Mouse (Mus musculus): Measurements from ENCODE around the gene Fam45a. TPM values are rescaled to one million over a fixed set of nuclear protein-coding genes. Genes with fewer than 3 reads are reported as not detected.
A peak's percentile ranks its signal among the peaks of the same experiment; 100 is the strongest.
"Not testable (repeated sequence)": the region's sequence is repeated elsewhere in the genome, so short reads cannot be mapped to it uniquely, and the experiment has no call there.

Gene Fam45a
- total and polyA plus RNA-seq, 3 experiments, result 16.2 to 35.2 (median 24.4) TPM

- H3K9ac ChIP-seq (ENCODE audit: insufficient read depth, low read depth); H3K4me2 ChIP-seq (ENCODE audit: insufficient read depth, low read depth, poor library complexity, severe bottlenecking); in situ Hi-C loops (cut with MboI; ENCODE audit: low pct_ligation_motif_present, low pct_unique_long_range_greater_than_20kb, low sequenced_read_pairs); H3K27ac ChIP-seq (ENCODE audit: insufficient read depth, low read depth); dilution Hi-C loops (cut with MboI; ENCODE audit: extremely low pct_ligation_motif_present, extremely low pct_unique_long_range_greater_than_20kb, low sequenced_read_pairs); H3K4me1 ChIP-seq (ENCODE audit: control insufficient read depth in 1 of 2, insufficient read depth in 2 of 2); H3K4me3 ChIP-seq (replicated peaks in 1 of 3; ENCODE audit: low read depth in 2 of 3, low read length in 2 of 3, poor library complexity in 1 of 3); DNase-seq (ENCODE audit: extremely low read depth); H3K27me3 ChIP-seq (replicated peaks); H3K9me3 ChIP-seq (replicated peaks; ENCODE audit: low read length): not testable (repeated sequence)
- peak; percentile 23; the same call in 1 of the 2 replicates for TF ChIP-seq MAFK (IDR thresholded peaks at IDR 0.05; ENCODE audit: insufficient replicate concordance, low read length)
- peaks cover 11% of the 10 kb centered on the region for H3K79me2 ChIP-seq (replicated peaks; ENCODE audit: control insufficient read depth, extremely low read depth, insufficient read depth, poor library complexity, severe bottlenecking)
- peaks cover 38 to 69% of the 10 kb centered on the region in 2 experiments for H3K36me3 ChIP-seq (replicated peaks in 1 of 2; ENCODE audit: control insufficient read depth in 1 of 2, insufficient read depth in 1 of 2, low read length in 1 of 2)
Measured at GRCm38 (mm10) chr19:60866169-60866568, 54.8 kb downstream of the Fam45a start.

- TF ChIP-seq BHLHE40 (IDR thresholded peaks at IDR 0.05; ENCODE audit: low read depth, low read length), result no peak
- no peak for TF ChIP-seq RCOR1 (conservative IDR thresholded peaks at IDR 0.05; ENCODE audit: low read depth, low read length)
- TF ChIP-seq ETS1 (conservative IDR thresholded peaks at IDR 0.05; ENCODE audit: low read depth, low read length), result no peak
- no peak for TF ChIP-seq POLR2A (IDR thresholded peaks at IDR 0.05; ENCODE audit: low read depth, low read length)
- no peak for TF ChIP-seq PAX5 (IDR thresholded peaks at IDR 0.05; ENCODE audit: low read length)
- no peak for TF ChIP-seq MAX (IDR thresholded peaks at IDR 0.05; ENCODE audit: low read length)
- peak in 1 of 2 experiments; percentile 60; a peak in 2 of 4 replicates for TF ChIP-seq CTCF (conservative IDR thresholded peaks at IDR 0.05 in 1 of 2, IDR thresholded peaks at IDR 0.05 in 1 of 2; ENCODE audit: low read depth in 2 of 2, low read length in 2 of 2)
- no peak for TF ChIP-seq ZMIZ1 (IDR thresholded peaks at IDR 0.05; ENCODE audit: low read depth, low read length)
- TF ChIP-seq RAD21 (IDR thresholded peaks at IDR 0.05; ENCODE audit: low read depth, low read length), result peak; percentile 44
- no peak for TF ChIP-seq E2F4 (IDR thresholded peaks at IDR 0.05; ENCODE audit: insufficient replicate concordance, low read depth, low read length)
- no peak for TF ChIP-seq JUN (IDR thresholded peaks at IDR 0.05; ENCODE audit: insufficient read depth, low read depth, low read length)
- no peak for TF ChIP-seq KAT2A (IDR thresholded peaks at IDR 0.05; ENCODE audit: insufficient replicate concordance, low read length)
- TF ChIP-seq MAZ (IDR thresholded peaks at IDR 0.05; ENCODE audit: low read depth, low read length), result no peak
- no peak for TF ChIP-seq MYC (IDR thresholded peaks at IDR 0.05; ENCODE audit: low read depth, low read length)
- TF ChIP-seq ZC3H11A (IDR thresholded peaks at IDR 0.05; ENCODE audit: low read depth, low read length), result no peak
- no peak for TF ChIP-seq USF2 (conservative IDR thresholded peaks at IDR 0.05; ENCODE audit: low read depth, low read length)
- TF ChIP-seq NELFE (IDR thresholded peaks at IDR 0.05; ENCODE audit: low read depth, low read length), result no peak
- TF ChIP-seq SMC3 (IDR thresholded peaks at IDR 0.05; ENCODE audit: low read depth, low read length), result peak; percentile 39; the same call in 1 of the 2 replicates
- no peak for TF ChIP-seq CHD1 (IDR thresholded peaks at IDR 0.05; ENCODE audit: low read depth, low read length)
- no peak for TF ChIP-seq IRF4 (IDR thresholded peaks at IDR 0.05; ENCODE audit: low read depth, low read length)
- in situ Hi-C loops (cut with MboI; ENCODE audit: low pct_ligation_motif_present, low pct_unique_long_range_greater_than_20kb, low sequenced_read_pairs), result no loop called here
Measured at GRCm38 (mm10) chr19:60870489-60870888, 59.1 kb downstream of the Fam45a start.

More at GRCm38 (mm10) chr19:60870489-60870888, 59.1 kb downstream of the Fam45a start:
- peaks cover 39% of the 10 kb centered on the region for H3K79me2 ChIP-seq (replicated peaks; ENCODE audit: control insufficient read depth, extremely low read depth, insufficient read depth, poor library complexity, severe bottlenecking)
- no peak overlapping the region for H3K4me3 ChIP-seq (replicated peaks in 1 of 3; ENCODE audit: low read depth in 2 of 3, low read length in 2 of 3, poor library complexity in 1 of 3)
- no peak overlapping the region for H3K4me2 ChIP-seq (ENCODE audit: insufficient read depth, low read depth, poor library complexity, severe bottlenecking)
- H3K36me3 ChIP-seq (replicated peaks in 1 of 2; ENCODE audit: control insufficient read depth in 1 of 2, insufficient read depth in 1 of 2, low read length in 1 of 2), result peaks cover 29 to 54% of the 10 kb centered on the region in 2 experiments
- dilution Hi-C loops (cut with MboI; ENCODE audit: extremely low pct_ligation_motif_present, extremely low pct_unique_long_range_greater_than_20kb, low sequenced_read_pairs), result no loop called here
- H3K27ac ChIP-seq (ENCODE audit: insufficient read depth, low read depth), result no peak overlapping the region
- H3K9ac ChIP-seq (ENCODE audit: insufficient read depth, low read depth), result no peak overlapping the region
- peaks cover 5 to 26% of the 10 kb centered on the region in 2 experiments; a peak in 3 of 4 replicates for H3K4me1 ChIP-seq (ENCODE audit: control insufficient read depth in 1 of 2, insufficient read depth in 2 of 2)
- H3K9me3 ChIP-seq (replicated peaks; ENCODE audit: low read length), result no peaks in the 10 kb centered on the region
- no peak for DNase-seq (ENCODE audit: extremely low read depth)
- H3K27me3 ChIP-seq (replicated peaks), result no peaks in the 10 kb centered on the region

Measured in CH12.LX (cell line).